Mouse (Mus musculus) brown adipose tissue, adult 24 weeks (tissue): ENCODE measurements at regions not wholly inside any gene's neighbourhood (a gene's known extent, or its start where the extent isn't known, plus 50 kb on each side); places are given as distances from the start of the nearest gene placed in this dataset.

Experiments
- H3K27ac ChIP-seq: fragments of 200-500 bp; replicated peaks from 2 replicates; pipeline ENCODE4 v1.5.1; 2012; ENCODE audit warnings: low read depth, mild to moderate bottlenecking, low read length
- H3K4me1 ChIP-seq: fragments of 200-500 bp; 2 replicates; pipeline ENCODE4 v1.6.1; 2012; ENCODE audit warnings: low read length, mixed read lengths; ENCODE audit not compliant: control insufficient read depth, insufficient read depth, insufficient read length
- H3K4me3 ChIP-seq: fragments of 200-500 bp; 2 replicates; pipeline ENCODE4 v1.5.1; 2012; ENCODE audit warnings: low read depth, mild to moderate bottlenecking, low read length, moderate library complexity; ENCODE audit not compliant: insufficient read depth

DNA sequence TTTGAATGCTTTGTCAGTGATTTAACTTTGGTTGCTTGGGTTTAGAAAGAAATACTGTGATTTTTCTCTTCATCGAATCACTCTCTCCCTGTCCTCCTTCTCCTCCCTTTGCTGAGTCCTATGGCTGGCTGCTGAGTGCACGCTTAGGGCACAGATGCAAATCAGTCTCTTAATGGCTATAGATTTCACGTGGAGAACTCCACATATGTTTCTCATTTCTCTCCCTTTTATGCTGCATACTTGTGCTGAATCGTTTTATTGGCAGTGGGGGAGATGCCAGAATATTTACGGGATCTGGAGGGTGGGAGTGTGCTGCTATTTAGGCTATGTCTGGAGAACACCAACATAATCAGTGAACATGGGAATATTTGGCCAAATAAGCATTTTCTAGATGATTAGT, 118.8 kb upstream of the Rnd3 start:
- Histone ChIP-seq H3K27ac (no peak overlapping the region), H3K4me3 (no peak overlapping the region), H3K4me1 (no peaks in the 10 kb centered on the region)

DNA sequence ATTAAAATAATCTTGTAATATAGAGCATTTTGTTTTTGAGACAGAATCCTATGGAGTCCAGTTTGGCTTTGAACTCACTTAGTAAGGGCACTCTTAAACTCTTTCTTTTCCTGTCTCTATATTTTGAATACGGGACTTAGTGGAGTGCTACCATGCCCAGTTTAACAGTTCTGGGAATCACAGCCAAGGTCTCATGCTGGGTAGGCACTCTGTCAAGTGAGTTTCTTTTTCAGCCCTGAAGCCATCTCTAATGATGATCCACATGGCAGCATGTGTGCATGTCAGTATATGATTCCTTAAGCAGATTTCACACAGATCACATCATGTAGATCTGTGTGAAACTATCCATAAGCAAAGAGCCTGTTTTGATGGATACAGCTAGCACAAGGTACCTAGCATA, 113.6 kb upstream of the Rnd3 start:
- Histone ChIP-seq H3K4me3 (no peak overlapping the region), H3K4me1 (no peaks in the 10 kb centered on the region), H3K27ac (no peak overlapping the region)

DNA sequence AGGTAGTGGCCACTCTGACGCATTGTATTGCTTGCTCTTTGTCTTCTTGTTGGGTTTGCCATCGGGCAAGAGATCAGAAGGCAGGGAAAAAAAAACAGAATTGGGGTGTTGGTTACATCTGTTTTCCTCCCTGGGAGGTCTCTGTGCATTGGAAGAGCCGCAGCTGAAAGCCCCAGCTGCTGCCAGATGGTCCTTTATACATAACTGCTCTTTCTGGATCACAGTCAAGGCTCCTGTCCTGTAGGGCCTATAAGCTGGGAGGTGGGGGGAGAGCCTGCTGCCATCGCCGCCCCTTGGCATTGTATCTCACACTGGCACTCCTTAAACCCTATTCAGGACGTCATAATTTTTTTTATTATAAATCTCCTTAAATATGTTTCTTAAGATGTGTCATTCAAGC, 101.9 kb upstream of the Rnd3 start:
- H3K27ac ChIP-seq: no peak overlapping the region
- no peak overlapping the region for H3K4me3 ChIP-seq
- no peaks in the 10 kb centered on the region for H3K4me1 ChIP-seq

DNA sequence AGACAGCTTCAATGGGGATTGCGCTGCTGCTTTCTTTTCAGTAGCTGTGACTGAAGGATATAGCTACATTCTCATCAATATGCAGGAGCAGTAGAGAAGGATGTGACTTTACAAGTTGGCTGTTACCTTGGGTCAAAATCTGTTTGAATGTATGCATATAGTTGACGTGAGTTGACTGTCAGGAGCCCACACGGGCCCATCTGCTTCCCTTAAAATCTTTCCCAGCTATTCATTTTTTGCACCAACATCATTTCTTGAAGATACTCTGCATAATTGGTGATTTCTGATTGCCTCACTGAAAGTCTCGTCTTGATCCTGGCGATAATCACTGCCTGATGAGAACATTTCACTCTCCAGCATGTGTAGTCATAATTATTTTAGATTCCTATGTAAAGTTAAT, 92.7 kb upstream of the Rnd3 start:
- H3K4me3 ChIP-seq: no peak overlapping the region
- no peak overlapping the region for H3K27ac ChIP-seq
- H3K4me1 ChIP-seq: no peaks in the 10 kb centered on the region

DNA sequence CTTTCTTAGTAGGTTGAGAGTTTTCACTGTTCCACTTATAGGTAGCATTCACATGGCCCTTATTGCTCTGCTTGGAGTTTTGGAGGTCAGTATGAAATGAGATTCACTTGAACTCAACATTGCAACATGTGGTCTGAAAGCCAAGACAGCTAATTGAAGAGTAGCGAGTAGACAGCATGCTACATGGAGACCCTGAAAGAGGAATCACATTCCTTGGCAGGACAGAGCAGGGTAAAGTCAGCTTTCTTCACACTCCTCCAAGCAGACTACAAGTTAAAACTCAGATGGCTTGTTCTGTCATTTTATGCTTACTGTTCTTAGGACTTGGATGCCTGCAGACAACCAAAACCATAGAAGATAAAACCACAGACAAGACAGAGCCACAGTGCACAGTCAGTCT, 91.1 kb upstream of the Rnd3 start:
- Histone ChIP-seq H3K4me3 (no peak overlapping the region), H3K4me1 (no peaks in the 10 kb centered on the region), H3K27ac (no peak overlapping the region)

DNA sequence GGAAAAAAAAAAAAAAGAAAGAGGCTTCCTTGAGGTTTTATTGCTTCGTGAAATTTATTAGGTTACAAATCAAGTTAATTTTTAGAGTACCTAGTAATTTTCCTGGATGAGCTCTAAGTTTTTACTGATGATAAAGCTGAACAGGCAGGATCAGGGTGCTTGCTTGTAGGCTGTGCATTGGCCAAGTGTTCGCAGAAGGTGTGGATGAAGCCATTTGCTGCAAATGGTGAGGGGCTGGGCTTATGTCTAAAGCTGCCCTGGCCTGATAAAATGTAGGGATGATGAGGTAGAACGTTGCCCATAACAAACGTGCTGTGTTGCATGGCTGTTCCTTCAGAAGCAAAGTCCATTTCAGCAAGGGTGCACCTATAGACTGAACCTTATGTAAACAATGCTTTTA, 90.1 kb upstream of the Rnd3 start:
- Histone ChIP-seq H3K27ac (no peak overlapping the region), H3K4me1 (no peaks in the 10 kb centered on the region), H3K4me3 (no peak overlapping the region)

DNA sequence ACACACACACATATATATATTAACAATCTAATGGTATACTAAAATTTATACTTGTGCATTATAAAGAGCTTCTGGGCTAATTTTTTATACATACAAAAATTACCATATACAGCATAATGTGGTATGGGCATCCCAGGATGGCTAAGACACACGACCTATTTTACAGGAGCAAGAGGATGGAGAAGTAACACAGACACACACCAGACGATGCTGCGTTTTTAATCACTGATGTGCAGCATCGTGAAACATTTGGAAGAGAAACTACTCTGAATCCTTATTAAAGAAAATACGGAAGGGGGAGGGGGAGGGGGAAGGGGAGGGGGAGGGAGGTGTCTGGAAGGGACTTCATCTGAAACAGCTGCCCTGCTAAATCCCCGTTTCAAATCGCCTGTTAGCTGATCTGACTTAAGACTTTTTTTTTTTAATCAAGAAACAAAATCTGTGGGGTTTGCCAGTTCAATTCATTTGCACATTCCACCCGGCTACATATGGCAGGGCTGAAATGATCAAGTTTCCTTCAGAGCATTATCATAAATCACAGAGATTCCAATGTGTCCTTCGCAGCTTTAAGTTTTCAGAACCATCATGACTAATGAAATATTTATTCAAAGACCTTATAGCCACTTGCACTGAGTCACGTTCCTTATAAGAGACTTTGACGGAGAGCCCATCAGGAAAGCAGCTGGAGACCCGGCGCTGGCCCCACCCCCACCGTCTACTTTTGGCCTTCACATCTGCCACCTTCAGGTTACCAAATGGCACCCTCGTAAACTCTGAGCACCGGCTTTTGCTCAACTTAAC, 89.4 kb upstream of the Rnd3 start:
- H3K4me1 ChIP-seq: no peaks in the 10 kb centered on the region
- no peak overlapping the region for H3K27ac ChIP-seq
- H3K4me3 ChIP-seq: no peak overlapping the region

DNA sequence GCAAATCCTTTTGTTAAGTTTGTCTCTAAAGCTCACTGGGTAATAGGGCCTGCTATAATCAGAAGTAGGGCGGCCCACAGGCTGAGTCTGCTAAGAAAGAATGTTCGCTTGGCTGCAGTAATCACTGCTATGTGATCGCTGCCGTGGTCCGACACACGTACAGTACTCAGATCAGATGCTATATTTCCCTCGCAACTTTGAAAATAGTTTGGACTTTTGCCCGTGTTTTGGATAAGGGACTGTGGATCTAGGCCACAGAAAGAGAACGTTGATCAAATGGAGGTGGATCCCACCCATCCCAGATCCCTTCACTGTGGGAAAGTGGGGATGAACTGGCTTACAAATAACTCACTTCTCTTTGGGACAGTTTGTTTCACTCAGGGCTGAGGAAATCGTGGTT, 88.5 kb upstream of the Rnd3 start:
- Histone ChIP-seq H3K27ac (no peak overlapping the region), H3K4me1 (no peaks in the 10 kb centered on the region), H3K4me3 (no peak overlapping the region)

DNA sequence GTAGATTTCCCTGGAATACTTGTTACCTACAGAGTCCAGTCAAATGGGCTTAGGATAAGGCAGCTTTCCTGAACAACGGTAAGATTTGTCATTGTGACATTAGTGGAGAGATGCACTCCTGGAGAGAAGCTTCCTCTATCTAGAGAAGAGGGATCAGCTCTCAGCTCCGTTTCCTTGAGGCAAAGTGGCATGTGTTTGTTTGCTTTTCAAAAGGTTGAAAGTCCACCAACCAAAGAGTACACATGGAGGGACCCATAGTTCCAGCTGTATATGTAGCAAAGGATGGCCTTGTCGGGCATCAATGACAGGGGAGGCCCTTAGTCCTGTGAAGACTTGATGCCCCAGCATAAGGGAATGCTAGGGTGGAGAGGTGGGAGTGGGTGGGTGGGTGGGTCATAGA, 87.9 kb upstream of the Rnd3 start:
- Histone ChIP-seq H3K4me1 (no peaks in the 10 kb centered on the region), H3K27ac (no peak overlapping the region), H3K4me3 (no peak overlapping the region)

DNA sequence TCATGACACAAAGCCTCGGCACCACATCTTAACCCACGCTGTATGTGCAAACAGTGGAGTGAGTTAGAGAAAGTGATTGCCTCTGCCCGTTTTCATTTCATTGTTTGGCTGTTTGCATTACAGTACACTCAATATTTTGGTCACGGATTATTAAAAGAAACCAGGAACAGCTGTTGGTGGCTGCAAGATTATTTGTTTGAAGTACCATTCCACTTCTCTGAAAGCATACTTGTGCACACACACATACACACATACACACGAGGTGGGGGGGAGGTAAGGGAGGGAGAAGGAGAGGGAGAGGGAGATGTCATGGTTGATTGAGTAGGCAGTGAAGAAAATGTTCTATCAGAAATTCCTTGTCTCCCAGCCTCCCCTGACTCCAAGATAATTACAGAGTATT, 85.5 kb upstream of the Rnd3 start:
- Histone ChIP-seq H3K4me1 (no peaks in the 10 kb centered on the region), H3K27ac (no peak overlapping the region), H3K4me3 (no peak overlapping the region)

DNA sequence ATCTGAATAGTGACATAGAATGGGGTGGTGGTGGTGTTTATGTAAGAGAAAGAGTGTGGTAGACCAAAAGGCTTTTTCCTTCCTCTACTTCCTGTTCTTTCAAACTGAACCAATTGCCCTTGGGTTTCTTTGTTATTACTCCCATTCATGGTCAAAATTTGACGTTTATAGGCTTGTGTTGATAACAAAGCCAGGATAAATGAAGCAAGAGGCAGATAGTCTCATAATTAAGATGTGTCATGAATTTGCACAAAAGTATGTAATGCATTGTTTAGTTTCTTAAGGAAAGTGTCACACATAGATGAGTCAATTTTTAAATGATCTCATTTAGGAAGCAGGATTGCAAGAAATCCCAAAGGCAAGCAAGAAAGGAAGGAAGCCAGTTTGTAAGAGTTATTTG, 73.9 kb upstream of the Rnd3 start:
- Histone ChIP-seq H3K4me3 (no peak overlapping the region), H3K27ac (no peak overlapping the region), H3K4me1 (no peaks in the 10 kb centered on the region)

DNA sequence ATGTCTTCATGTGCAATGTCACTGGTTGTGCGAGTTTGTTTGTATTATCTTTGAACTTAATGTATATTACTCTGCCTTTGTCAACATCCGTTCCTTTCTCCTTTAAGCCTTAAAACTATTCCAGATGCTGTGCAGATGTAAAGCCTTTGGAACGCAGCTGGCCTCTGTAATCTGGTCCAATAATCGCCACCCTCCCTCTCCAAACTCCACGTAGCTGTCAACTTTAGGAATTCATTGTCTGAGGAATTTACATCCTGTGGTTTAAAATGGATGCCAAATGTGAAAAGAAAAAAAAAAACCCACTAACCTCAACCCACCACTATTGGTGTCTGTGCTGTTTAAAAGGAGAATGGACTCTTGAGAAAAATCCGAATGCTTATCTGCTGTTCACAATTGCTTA, 70.8 kb upstream of the Rnd3 start:
- H3K27ac ChIP-seq: no peak overlapping the region

DNA sequence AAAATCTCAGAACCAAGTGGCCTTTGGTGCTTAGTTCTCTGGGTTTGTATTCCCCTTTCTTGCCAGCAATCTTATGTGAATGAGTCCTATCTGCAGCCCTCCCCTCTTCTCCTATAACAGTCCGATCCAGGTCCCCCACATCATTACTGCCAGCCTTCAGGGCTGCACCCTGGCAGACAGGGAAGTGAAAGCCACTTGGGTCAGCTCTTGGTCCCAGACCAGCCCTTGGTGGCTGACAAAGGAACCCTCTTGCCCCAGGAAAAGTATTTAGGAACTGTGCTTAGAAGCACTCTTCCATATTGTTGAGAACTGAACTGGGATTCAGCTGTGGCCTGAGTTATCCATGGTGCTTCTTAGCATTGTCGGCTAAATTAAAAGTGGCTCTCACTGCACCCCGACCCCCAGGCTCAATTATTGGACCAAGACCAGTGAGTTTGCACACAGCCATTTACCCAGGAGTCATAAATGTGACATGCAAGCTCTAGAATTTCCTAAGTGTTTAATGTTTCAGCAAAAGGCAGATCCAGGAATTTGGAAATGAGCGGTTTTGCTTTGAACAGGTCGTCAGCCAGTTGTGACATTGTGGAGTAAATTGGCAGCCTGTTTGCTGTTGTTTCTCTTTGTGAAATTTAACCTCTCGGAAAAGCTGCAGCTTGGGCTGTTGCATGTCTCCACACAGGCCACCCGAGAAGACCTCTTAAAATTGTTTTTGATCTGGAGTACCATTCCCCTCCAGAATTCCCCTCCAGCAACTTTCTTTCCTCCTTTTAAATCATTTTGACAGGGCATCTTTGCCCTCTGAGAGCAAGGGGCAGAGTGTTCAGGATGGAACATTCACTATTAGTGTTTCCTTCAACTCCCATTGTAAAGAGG, 58.5 kb upstream of the Rnd3 start:
- H3K4me1 ChIP-seq: no peaks in the 10 kb centered on the region
- no peak overlapping the region for H3K4me3 ChIP-seq
- no peak overlapping the region for H3K27ac ChIP-seq

More for the DNA sequence above, 70.8 kb upstream of the Rnd3 start:
- Histone ChIP-seq H3K4me1 (no peaks in the 10 kb centered on the region), H3K4me3 (no peak overlapping the region)

DNA sequence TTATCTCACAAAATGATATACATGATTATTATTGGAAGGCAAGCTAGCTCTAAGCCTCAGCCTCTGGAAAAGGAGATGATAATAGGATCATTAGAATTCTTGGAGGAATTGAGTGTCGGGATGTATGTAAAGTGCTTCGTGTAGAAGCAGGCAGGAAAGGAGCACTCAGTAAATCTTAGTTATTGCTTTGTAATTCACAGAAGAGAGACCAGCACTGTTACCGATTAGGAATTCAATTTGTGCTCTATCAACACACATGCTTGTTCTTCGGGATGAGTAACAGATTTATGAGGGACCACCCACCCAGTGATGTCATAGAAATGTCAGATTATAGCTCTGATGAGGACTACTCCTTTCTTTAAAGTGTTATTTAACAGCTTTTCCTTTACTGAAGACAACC, 57.4 kb upstream of the Rnd3 start:
- H3K4me3 ChIP-seq: no peak overlapping the region
- no peaks in the 10 kb centered on the region for H3K4me1 ChIP-seq
- no peak overlapping the region for H3K27ac ChIP-seq
